Mouse (Mus musculus) kidney, postnatal 10 days (tissue): ENCODE results near the gene Ugt1a9.

Experiments
- DNase-seq: peaks from one replicate; pipeline ENCODE4 v3.0.0; 2021; ENCODE audit warnings: mixed read lengths

The Ugt1a9 gene

DNA sequence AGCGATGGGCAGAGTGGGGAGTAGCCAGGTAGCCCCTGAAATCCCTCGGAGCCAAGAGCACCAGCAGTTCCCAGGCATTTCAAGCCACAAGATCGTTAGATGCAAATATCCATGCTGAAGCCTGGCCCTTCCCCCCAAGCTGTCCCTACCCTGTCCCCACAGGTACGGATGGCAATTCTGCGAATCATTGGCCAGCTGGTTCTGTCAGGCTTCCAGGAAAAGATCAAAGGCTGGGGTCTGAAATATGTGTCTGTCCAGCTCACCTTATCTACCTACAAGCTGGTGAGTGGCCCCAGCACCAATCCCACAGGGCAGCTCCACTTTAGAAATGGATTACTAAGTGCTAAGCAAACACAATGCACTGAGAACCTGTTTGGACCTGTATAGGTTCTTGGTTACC is 166.7 kb downstream of the Ugt1a9 start:
- DNase-seq, result no peak

DNA sequence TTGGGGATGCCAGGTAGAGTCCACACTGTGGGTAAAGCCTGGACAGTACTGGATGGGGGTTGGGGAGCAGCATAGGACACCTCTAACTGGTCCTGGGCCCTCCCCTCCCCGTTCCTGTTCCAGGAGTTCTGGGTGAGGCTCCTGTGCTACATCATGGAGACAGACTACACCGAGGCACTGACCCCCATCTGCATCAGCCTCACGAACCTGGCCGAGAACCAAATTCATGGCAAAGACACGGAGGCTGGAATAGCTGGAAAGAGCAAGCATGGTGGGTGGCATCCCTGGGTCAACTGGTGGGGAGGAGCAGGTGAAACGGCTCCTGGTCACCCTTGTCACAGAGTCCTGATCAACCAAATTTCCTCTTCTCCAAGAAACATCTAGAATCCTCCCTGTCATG is 168.2 kb downstream of the Ugt1a9 start:
- no peak for DNase-seq

DNA sequence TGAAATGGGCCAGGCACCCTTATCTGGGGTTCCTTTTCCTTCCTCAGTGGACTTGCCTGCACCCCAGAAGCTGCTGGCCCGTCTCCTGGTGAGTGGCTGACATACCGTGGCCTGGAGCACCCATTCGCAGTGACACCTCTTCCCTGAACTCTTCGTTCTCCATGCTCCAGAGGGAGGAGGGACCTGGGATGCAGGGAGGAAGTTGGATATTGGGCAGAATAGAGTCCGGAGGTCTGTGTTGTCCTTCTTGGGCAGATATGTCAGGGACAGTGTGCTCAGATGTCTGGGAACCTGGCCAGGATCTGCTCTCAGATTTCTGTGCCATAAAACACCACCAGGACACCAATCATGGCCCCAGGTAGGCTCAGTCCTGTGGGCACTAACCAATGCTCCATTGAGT is 169.5 kb downstream of the Ugt1a9 start:
- DNase-seq, result no peak

- DNase-seq, result no peak
Measured at GRCm38 (mm10) chr1:88240579-88240978, 170.0 kb downstream of the Ugt1a9 start.

DNA sequence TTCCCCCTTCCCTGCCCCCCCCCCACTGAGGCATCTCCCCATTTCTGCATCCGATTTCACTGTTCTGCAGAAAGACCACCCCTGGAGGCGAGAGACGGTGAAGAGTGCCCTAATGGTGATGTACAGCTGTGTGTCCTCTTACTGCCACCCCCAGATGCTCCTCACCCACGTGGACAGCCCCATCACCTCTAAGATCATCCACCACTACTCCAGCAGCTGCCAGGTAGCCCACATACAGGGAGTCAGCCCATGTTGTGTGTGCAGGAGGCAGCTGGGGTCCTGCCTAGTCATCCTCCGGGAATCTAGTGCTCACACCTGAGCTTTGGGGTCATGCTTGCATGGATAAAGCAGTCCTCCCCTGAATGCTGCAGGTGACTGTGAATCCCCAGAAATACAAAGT is 173.3 kb downstream of the Ugt1a9 start:
- DNase-seq, result no peak

- no peak for DNase-seq
Measured at GRCm38 (mm10) chr1:88245881-88246280, 175.3 kb downstream of the Ugt1a9 start.

DNA sequence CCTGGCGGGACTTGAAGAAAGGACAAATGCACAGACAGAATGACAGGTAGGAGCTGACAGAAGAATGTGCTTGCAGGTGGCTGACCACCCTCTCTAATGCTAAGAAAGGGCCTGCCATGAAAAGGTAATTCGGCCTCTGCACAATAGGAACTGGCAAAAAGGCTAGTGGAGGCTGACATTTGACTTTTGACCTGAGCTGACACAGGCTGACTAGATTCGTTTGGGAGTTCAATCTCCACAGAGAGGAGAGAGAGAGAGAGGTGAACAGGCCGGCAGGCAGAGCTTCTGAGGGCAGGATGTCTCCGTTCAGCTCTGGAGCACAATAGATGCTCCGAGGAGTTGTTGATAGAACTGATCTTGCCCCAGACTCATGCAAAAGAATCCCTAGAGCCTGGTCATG is 175.8 kb downstream of the Ugt1a9 start:
- DNase-seq, result no peak

DNA sequence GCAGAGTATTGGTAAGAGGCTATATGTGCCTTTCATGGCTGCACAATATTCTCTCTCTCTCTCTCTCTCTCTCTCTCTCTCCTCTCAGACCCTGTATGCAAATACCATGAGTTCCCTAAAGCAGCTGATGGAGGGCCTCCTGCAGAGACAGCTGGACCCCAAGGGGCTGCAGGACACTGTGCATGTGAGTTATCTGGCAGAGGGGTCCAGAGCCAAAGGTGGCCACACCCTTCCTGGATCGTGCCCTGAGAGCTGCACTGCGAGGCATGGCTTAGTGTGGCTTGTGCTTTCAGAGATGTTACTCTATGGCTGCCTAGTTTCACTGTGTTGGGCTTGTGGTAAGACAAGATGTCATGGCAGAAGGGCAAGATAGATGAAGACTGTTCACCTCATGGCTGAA is 177.1 kb downstream of the Ugt1a9 start:
- DNase-seq, result no peak

DNA sequence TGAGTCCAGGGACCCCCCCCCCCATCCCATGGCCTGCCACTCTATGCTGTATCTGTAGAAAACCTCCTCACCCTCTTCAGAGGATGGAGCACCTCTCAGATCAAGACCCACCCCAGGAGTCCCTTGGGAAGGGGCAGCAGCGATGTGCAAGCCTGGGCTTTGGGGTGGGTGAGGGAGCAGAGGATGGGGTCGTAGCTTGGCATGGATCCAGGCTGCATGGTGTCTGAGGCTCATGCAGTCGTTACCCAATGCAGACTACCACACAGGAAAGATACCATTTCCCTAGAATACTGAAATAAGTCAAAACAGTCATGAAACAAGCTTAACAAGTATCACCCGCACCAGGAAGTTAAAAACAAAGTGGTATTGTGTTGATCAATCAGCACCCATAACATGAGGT is 178.1 kb downstream of the Ugt1a9 start:
- peak; percentile 38 for DNase-seq

DNA sequence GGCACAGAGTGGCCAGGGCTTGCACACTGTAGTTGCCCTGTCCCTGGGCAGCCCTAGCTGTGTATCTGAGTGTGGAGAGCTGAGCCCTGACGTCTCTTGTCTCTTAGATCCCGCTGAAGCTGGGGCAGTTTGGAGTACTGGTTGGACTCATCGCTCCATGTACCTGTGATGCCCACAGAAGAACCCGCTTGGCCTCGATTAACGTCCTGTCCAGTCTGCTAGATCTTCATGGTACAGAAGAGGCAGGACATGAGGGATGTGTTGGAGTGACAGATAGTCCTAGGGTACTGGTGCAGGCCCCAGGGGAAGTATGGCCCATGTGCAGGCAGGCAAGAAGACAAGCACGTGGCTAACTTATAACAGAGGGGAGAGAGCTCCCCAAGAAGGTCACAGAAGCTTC is 179.0 kb downstream of the Ugt1a9 start:
- DNase-seq, result no peak

- no peak for DNase-seq
Measured at GRCm38 (mm10) chr1:88250023-88250422, 179.4 kb downstream of the Ugt1a9 start.

- DNase-seq, result no peak
Measured at GRCm38 (mm10) chr1:88253106-88253505, 182.5 kb downstream of the Ugt1a9 start.

GRCm38 (mm10) chr1:88253540-88253939 is 182.9 kb downstream of the Ugt1a9 start:
- DNase-seq, result peak; percentile 38

- DNase-seq, result peak; percentile 49
Measured at GRCm38 (mm10) chr1:88254793-88255465, 184.3 kb downstream of the Ugt1a9 start.

DNA sequence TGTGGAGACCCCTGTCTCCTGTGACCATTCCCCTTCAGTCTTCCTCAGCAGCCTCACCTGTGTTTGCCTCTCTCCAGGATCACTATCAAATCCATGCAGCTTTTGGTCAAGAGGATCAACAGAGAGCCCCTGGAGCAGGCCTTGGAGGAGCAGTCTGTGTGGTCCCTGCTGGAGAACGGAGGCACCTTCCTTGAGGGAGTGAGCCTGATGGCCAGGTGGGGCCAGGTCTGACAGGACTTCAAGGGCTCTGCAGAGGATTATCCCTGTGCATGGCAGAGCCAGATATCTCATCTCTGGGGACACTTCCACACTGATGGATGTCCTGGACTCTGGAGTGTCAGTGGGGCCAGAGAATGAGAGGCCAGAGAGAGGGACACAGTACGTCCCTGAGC is 184.9 kb downstream of the Ugt1a9 start:
- no peak for DNase-seq

DNA sequence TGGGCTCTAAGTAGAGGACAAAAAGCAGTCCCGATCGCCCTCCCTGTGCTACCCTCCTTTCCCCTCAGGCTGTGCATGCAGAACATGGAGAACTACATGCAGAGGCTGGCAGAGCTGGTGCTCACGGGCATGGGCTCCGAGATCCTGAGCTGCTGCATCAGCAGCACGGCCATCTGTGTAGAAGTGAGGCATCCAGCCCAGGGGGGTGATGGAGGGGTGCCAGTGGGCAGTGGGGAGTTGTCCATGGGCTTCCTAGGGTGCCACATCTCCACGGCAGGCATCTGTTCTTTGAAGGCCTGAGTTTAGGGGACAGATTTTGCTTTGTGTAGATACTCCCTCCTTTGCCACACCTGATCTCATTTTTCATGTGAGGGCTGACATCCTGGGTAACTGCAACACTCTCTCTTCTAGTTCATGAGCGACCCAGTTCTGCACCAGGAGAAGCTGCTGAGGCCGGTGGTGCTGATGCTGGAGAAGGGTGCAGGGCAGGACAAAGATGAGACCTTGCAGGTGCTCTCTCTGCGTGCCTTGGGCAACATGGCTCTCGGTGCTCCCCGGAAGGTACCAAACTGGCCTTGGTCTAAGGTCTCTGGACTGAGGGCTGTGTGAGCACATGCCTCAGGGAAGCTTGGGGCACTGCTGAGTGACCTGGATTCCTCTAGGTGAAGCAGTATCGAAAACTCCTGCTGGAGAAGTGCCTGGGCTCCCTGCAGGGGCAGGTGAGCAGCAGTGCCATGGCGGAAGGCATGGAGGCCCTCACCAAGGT is 185.6 kb downstream of the Ugt1a9 start:
- DNase-seq, result peak; percentile 42

DNA sequence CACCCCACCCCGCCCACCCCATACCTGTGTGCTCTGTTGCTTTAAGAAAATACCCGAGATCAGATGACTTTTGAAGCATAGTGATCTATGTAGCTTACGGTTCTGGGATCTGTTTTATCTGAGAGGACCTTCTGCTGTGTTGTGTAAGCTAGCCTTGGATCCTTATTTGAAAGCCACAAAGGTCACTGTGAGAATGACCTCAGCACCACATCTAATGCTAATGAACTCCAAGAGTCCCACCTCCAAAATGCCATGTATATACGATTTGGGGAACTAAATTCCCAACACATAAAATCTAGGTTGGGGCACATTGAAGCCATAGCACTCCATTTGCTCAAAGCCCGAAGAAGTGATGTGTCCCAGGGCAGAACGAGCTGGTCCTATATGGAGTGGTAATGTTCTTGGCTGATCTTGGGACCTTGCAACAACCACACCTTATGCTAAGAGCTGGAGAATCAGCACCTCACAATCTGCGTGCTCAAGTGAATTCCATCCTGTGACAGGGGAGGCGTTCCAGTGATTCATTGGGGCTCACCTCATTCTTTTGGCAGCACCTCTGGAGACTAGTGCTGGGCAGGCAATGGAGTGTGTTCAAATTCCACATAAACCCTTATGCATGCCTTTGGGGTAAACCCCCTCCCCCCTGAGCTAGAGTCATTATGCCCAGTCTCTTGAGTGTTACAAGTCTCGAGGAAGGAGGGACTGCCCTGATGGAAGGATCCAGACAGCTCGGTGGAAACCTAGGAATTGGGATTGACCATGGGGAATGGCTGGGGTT is 186.5 kb downstream of the Ugt1a9 start:
- no peak for DNase-seq

DNA sequence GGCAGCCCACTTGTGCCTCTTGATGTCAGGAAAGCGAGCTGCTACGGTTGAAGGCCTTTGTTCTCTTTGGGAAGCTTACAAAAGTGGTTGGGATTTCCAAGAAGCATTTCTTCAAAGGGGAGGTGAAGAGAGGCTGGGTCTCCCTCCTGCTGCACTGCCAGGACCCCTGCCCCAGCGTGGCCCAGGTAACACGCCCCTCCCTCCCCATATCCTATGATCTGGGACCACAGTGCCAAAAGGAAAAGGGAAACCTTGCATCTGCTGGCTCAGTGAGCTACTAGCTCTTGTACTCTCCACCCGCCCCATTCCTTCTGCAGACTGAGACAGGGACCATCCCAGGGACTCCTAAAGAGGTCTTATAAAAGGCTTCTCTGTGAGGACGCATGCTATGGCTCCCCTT is 187.1 kb downstream of the Ugt1a9 start:
- no peak for DNase-seq

- DNase-seq, result peak; percentile 32
Measured at GRCm38 (mm10) chr1:88258361-88258760, 187.8 kb downstream of the Ugt1a9 start.

GRCm38 (mm10) chr1:88258881-88259642 is 188.5 kb downstream of the Ugt1a9 start:
- DNase-seq, result peak; percentile 62

GRCm38 (mm10) chr1:88259643-88260024 is 189.0 kb downstream of the Ugt1a9 start:
- peak; percentile 49 for DNase-seq

DNA sequence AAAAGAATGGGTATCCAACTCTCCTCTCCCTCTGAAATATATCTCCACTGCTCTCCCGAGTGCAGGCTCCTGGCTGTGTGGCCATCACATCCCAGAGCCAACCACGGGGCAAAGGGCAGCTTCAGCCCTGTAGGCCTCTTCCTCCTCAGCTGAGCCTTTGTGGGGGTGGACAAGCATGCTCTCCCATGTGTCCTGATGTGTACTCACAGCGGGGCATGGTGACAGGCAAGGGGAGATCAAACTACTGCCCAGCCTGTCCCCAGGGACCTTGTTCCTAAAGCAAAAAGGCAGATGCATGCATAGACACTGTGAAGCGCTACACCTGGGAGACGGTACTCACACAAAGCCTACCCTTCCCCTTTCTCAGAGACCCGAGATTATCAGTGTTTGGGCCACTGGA is 189.5 kb downstream of the Ugt1a9 start:
- DNase-seq, result peak; percentile 84
